Mouse (Mus musculus) kidney, adult 2 months (tissue): ENCODE measurements around the gene Rexo1. TPM values are rescaled to one million over a fixed set of nuclear protein-coding genes. Genes with fewer than 3 reads are reported as not detected.

ENCODE experiments used
- DNase-seq: peaks from one replicate; pipeline ENCODE4 v3.0.0; 2021
- H3K27ac ChIP-seq: fragments of 200-500 bp; 2 replicates; pipeline ENCODE4 v1.5.1; 2012; ENCODE audit warnings: low read depth, low read length, control low read depth, inconsistent platforms; ENCODE audit not compliant: insufficient read depth
- H3K27me3 ChIP-seq: fragments of 200-500 bp; replicated peaks from 2 replicates; pipeline ENCODE4 v1.6.1; 2012; ENCODE audit warnings: mild to moderate bottlenecking, moderate library complexity, low read length, inconsistent platforms; ENCODE audit not compliant: control insufficient read depth, insufficient read depth
- H3K36me3 ChIP-seq: fragments of 200-500 bp; 2 replicates; pipeline ENCODE4 v1.6.1; 2012; ENCODE audit warnings: mild to moderate bottlenecking, moderate library complexity, low read length, inconsistent platforms; ENCODE audit not compliant: control insufficient read depth, insufficient read depth
- H3K4me1 ChIP-seq: fragments of 200-500 bp; 2 replicates; pipeline ENCODE4 v1.6.1; 2011; ENCODE audit warnings: low read length; ENCODE audit not compliant: control insufficient read depth, insufficient read depth
- H3K4me3 ChIP-seq: fragments of 200-500 bp; 2 replicates; pipeline ENCODE4 v1.5.1; 2011; ENCODE audit warnings: mild to moderate bottlenecking, low read depth, low read length, control low read depth; ENCODE audit not compliant: insufficient read depth
- CTCF ChIP-seq: fragments of 200-500 bp; conservative IDR thresholded peaks from 2 replicates; pipeline ENCODE4 v1.5.1; 2011; ENCODE audit warnings: low read depth, mild to moderate bottlenecking, control low read depth, low read length, moderate library complexity, mixed read lengths; ENCODE audit not compliant: insufficient read depth, insufficient read length
- POLR2A ChIP-seq: fragments of 200-500 bp; IDR thresholded peaks from one replicate; pipeline ENCODE4 v1.6.1; 2011; ENCODE audit warnings: low read depth, low read length, control low read depth
- WGBS: fragments of 180-500 bp; shearing (Covaris S2); methylation state at CpG from one replicate; pipeline ENCODE4 v1.1.7; 2018; 5-methylcytosine and 5-hydroxymethylcytosine counted together
- polyA plus RNA-seq: library from polyadenylated mRNA; depleted of rRNA; stranded (reverse); fragments of >200 nt; gene quantifications from 2 replicates; pipeline ENCODE4 v1.2.3, GENCODE M21; 2012

The Rexo1 gene
- polyA plus RNA-seq, 1 experiment = 28.7 TPM

DNA sequence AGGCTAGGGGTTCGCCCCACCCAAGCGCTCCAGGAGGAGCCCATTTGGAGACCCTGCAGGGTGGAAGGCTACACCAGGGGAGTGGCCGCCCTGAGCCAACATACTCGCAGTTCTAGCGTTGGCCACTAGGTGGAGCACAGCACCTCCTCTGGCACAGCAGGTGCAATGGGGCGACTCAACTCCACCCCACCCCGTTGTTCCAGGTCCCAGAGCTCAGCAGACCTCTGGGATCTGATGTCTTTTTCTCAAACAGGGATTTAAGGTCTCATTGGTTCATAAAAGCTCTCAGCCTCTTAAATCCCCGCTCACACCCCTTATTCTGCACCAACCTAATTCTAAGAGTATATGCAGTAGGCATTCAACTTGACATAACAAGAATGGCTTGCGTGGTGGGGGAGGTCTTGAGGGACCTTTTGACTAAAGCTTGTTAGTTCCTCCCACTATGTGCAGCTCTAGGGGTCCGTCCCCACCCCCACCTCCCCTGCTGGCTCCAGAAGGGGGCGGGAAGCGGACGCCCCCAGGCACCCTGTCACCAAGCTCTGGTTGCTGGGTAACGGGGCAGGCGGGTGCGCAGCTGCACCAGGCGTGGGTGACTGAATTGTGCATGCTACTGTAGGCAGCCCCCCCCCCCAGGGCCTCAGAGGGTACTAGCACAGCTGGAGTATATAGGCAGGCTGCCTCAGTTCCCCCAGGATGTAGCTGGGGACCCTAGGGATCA, 5.2 kb upstream of the Rexo1 start:
- no peak overlapping the region for H3K27ac ChIP-seq
- DNase-seq = peak; percentile 84
- 28% methylated on average over 17 of the region's 17 CpGs for WGBS
- H3K36me3 ChIP-seq = no peaks in the 10 kb centered on the region
- H3K27me3 ChIP-seq = no peaks in the 10 kb centered on the region
- H3K4me3 ChIP-seq = no peak overlapping the region
- TF ChIP-seq POLR2A (no peak), CTCF (peak; percentile 94)
- H3K4me1 ChIP-seq = 0 out of 2 replicates have a peak, but pooled peaks cover 3% of the 10 kb centered on the region

DNA sequence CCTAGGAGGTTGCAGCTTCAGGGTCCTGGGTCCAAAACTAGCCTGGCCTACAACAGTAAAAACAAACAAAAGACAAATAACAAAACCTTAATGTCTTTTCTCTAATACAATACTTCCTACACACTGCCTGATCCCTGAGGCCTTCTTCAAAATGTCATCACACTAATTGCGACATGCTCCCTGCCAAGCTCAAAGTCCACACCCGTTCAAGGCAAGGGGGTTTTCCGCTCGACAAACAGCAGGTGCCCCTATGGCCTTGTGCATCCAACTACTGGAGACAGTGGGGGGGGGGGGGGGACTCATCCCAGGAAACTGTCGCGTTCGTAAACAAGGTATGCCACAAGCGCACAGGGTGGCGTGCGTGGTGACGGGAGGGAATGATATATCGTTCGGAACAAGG, 739 bp downstream of the Rexo1 start:
- H3K4me3 ChIP-seq = peak overlapping the region; percentile 90
- peaks cover 35% of the 10 kb centered on the region for H3K4me1 ChIP-seq
- DNase-seq = peak; percentile 49
- H3K36me3 ChIP-seq = no peaks in the 10 kb centered on the region
- no peaks in the 10 kb centered on the region for H3K27me3 ChIP-seq
- peak overlapping the region; percentile 98; the same call in 1 of the 2 replicates for H3K27ac ChIP-seq
- no peak for TF ChIP-seq POLR2A
- WGBS = under 1% methylated on average over 13 of the region's 13 CpGs

DNA sequence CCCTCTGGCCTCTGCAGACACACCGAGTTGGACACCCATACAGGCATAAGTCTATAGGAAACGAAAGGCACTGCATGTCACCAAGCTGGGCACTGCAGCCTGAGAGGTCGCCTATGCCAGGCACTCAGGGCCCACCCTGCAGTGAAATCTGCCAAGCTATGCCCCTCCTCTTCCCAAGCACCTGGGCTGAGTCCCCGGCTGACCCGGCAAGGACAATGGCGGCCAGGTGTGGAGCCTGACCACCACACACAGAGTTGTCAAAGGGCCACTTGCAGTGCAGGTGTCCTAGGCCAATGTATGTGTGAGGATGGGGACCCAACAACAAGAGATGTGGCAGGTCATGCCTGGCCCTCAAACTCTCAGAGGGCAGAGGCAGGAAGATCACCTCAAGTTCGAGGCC, 1.9 kb downstream of the Rexo1 start:
- H3K4me1 ChIP-seq = peaks cover 35% of the 10 kb centered on the region
- TF ChIP-seq POLR2A (no peak), CTCF (no peak)
- no peak for DNase-seq
- H3K4me3 ChIP-seq = no peak overlapping the region
- no peaks in the 10 kb centered on the region for H3K27me3 ChIP-seq
- 73% methylated on average over 7 of the region's 7 CpGs for WGBS
- no peaks in the 10 kb centered on the region for H3K36me3 ChIP-seq
- H3K27ac ChIP-seq = no peak overlapping the region

DNA sequence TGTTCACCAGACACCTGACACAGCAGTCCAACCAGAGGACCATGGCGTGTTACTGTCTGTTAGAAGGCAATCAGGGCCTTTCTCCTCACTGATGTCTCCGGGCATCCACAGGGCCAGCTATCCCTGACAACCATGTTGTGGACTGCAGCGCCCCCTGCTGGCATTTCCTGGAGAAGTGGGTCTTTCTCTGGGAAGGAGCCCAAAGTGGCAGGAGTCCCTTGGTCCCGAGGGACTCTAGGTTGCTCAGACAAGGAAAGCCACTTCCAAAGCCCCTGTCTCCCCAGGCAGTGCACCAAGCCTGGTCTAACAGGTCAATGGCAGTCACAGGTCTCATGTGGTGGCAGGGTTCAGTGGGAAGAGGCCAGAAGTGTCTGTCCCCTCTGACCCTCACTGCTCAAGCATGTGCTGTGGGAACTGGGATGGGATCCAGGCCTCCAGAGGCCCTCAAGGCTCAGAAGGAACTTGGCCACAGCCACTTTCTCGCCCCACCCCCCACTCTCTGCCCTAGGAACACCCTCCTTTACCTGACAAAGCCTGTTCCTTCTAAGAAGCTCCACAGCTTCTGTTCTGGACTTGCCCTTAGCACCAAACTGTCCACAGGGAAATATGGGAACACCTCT, 3.9 kb downstream of the Rexo1 start:
- peak; percentile 88 for DNase-seq
- Histone ChIP-seq H3K36me3 (no peaks in the 10 kb centered on the region), H3K27me3 (no peaks in the 10 kb centered on the region), H3K4me1 (peaks cover 40% of the 10 kb centered on the region), H3K4me3 (no peak overlapping the region), H3K27ac (peak overlapping the region; percentile 44)
- peak; percentile 79 for TF ChIP-seq CTCF
- TF ChIP-seq POLR2A = no peak
- 23% methylated on average over 5 of the region's 5 CpGs for WGBS

DNA sequence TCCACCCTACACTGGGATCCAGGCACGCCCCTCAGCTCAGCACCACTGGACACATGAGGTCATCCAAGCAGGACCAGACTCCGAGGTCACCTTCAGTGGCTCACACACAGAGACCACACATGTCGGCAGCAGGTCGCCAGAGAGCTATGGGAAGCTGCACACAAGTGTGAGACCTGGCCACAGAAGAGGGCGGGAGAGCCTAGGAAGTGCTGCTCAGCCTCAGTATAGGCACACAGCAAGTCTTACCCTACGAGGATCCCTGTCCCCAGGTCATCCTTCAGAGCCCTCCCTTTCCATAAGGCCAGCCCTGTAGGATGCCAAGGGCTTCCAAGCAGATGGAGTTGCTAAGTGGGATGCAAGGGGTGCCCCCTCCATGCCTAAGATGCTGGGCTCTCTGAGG, 7.4 kb downstream of the Rexo1 start:
- no peaks in the 10 kb centered on the region for H3K27me3 ChIP-seq
- peaks cover 26% of the 10 kb centered on the region for H3K4me1 ChIP-seq
- H3K27ac ChIP-seq = no peak overlapping the region
- no peak overlapping the region for H3K4me3 ChIP-seq
- 53% methylated on average over 6 of the region's 6 CpGs for WGBS
- DNase-seq = no peak
- H3K36me3 ChIP-seq = no peaks in the 10 kb centered on the region
- no peak for TF ChIP-seq CTCF
- no peak for TF ChIP-seq POLR2A

DNA sequence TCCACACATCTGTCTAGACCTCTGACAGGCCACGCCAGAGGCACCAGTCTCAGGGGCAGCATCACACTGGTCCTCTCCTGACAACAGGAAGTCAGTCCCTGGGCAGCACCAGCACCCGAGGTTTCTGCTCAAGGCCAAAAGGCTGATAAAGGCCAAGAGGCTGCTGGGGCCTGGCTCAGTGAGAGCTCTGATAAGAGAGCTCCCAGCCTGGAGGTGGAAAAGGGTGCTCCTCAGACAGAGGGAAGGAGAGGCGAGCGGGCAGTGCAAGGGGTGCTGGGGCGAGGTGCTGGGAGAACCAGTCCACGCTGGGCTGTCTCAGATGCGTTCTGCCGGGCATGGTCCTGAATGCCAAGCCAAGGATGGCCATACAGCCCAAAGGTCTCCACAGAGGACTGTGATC, 7.8 kb downstream of the Rexo1 start:
- TF ChIP-seq POLR2A (no peak), CTCF (no peak)
- no peak for DNase-seq

DNA sequence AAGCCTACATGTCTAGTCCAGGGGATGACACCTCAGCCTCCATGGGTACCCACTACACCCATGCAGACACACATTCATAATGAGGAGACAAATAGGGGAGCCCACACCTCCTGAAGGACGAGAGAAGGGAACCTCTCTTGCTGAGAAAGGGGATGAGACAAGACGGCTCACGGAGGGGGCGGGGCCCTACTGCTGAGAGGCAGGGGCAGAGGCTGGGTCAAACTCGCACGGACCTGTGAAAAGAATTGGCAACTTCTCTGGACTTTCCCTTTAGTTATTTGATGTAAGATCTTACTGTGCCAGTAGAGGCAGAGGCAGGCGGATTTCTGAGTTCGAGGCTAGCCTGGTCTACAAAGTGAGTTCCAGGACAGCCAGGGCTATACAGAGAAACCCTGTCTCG, 9.0 kb downstream of the Rexo1 start:
- WGBS = 54% methylated on average over 9 of the region's 9 CpGs
- no peak overlapping the region for H3K27ac ChIP-seq
- no peak for TF ChIP-seq CTCF
- no peaks in the 10 kb centered on the region for H3K36me3 ChIP-seq
- H3K4me3 ChIP-seq = no peak overlapping the region
- no peak for DNase-seq
- H3K27me3 ChIP-seq = no peaks in the 10 kb centered on the region
- peaks cover 10% of the 10 kb centered on the region for H3K4me1 ChIP-seq

More for the DNA sequence above, 7.8 kb downstream of the Rexo1 start:
- peaks cover 22% of the 10 kb centered on the region for H3K4me1 ChIP-seq
- no peak overlapping the region for H3K27ac ChIP-seq
- 76% methylated on average over 8 of the region's 8 CpGs for WGBS
- no peak overlapping the region for H3K4me3 ChIP-seq
- no peaks in the 10 kb centered on the region for H3K27me3 ChIP-seq
- H3K36me3 ChIP-seq = no peaks in the 10 kb centered on the region
